Mouse (Mus musculus) CH12.LX (cell line): Measurements from ENCODE around the gene Lrmda. TPM values are rescaled to one million over a fixed set of nuclear protein-coding genes. Genes with fewer than 3 reads are reported as not detected.

ENCODE experiments used
- DNase-seq: peaks from one replicate; pipeline ENCODE4 v3.0.0-alpha.2; 2013; ENCODE audit errors: extremely low read depth
- H3K27ac ChIP-seq: 2 replicates; pipeline ENCODE4 v1.5.1; 2012; ENCODE audit warnings: low read depth, mild to moderate bottlenecking, control low read depth, moderate library complexity; ENCODE audit not compliant: insufficient read depth
- H3K27me3 ChIP-seq: replicated peaks from 2 replicates; pipeline ENCODE3; 2012; ENCODE audit warnings: inconsistent platforms
- H3K36me3 ChIP-seq, 2 experiments: replicated peaks in 1 of 2; 2 replicates each; pipeline versions ENCODE3 to v1.6.1; 2012; ENCODE audit warnings: inconsistent platforms in 1 of 2, low read length in 1 of 2, mild to moderate bottlenecking in 1 of 2, mixed read lengths in 1 of 2, moderate library complexity in 1 of 2; ENCODE audit not compliant: control insufficient read depth in 1 of 2, insufficient read depth in 1 of 2
- H3K4me1 ChIP-seq, 2 experiments: 2 replicates each; pipeline ENCODE4 v1.6.1; 2012; ENCODE audit warnings: inconsistent platforms in 1 of 2, moderate library complexity in 1 of 2; ENCODE audit not compliant: insufficient read depth in 2 of 2, control insufficient read depth in 1 of 2
- H3K4me2 ChIP-seq: 2 replicates; pipeline ENCODE4 v1.6.1; 2012; ENCODE audit warnings: low read depth, mild to moderate bottlenecking, control low read depth; ENCODE audit not compliant: poor library complexity, insufficient read depth, severe bottlenecking
- H3K4me3 ChIP-seq, 3 experiments: fragments of 150-350 bp in 1 of 3; sonication (generic) in 1 of 3; replicated peaks in 1 of 3; 2 replicates each; pipeline versions ENCODE3 to v1.5.1; 2011 to 2012; ENCODE audit warnings: low read depth in 2 of 3, low read length in 2 of 3, mild to moderate bottlenecking in 2 of 3, moderate library complexity in 2 of 3, control low read depth in 1 of 3, improper control_type of control experiment in 1 of 3, inconsistent platforms in 1 of 3, mixed read lengths in 1 of 3; ENCODE audit not compliant: poor library complexity in 1 of 3
- H3K79me2 ChIP-seq: replicated peaks from 2 replicates; pipeline ENCODE4 v1.6.1; 2012; ENCODE audit warnings: mild to moderate bottlenecking, moderate library complexity; ENCODE audit not compliant: control insufficient read depth, poor library complexity, insufficient read depth, severe bottlenecking; ENCODE audit errors: extremely low read depth
- H3K9ac ChIP-seq: 2 replicates; pipeline ENCODE4 v1.6.1; 2012; ENCODE audit warnings: low read depth, mild to moderate bottlenecking, control low read depth, moderate library complexity; ENCODE audit not compliant: insufficient read depth
- H3K9me3 ChIP-seq: replicated peaks from 2 replicates; pipeline ENCODE3; 2012; ENCODE audit warnings: low read length, inconsistent platforms, mixed read lengths
- BHLHE40 ChIP-seq: IDR thresholded peaks from 2 replicates; pipeline ENCODE4 v1.6.1; 2011; ENCODE audit warnings: mild to moderate bottlenecking, low read depth, low read length, improper control_type of control experiment
- CHD2 ChIP-seq: IDR thresholded peaks from 2 replicates; pipeline ENCODE4 v1.6.1; 2011; ENCODE audit warnings: low read length, improper control_type of control experiment
- E2F4 ChIP-seq: IDR thresholded peaks from 2 replicates; pipeline ENCODE4 v1.6.1; 2011; ENCODE audit warnings: low read depth, low read length, improper control_type of control experiment; ENCODE audit not compliant: insufficient replicate concordance
- ELF1 ChIP-seq: IDR thresholded peaks from 2 replicates; pipeline ENCODE4 v1.6.1; 2014; ENCODE audit warnings: low read depth, mild to moderate bottlenecking, inconsistent platforms, low read length, improper control_type of control experiment
- ETS1 ChIP-seq: conservative IDR thresholded peaks from 2 replicates; pipeline ENCODE4 v1.6.1; 2012; ENCODE audit warnings: low read depth, mild to moderate bottlenecking, inconsistent platforms, low read length, improper control_type of control experiment, moderate library complexity
- GABPA ChIP-seq: IDR thresholded peaks from 2 replicates; pipeline ENCODE4 v1.6.1; 2012; ENCODE audit warnings: low read depth, low read length, improper control_type of control experiment, inconsistent platforms; ENCODE audit not compliant: insufficient replicate concordance
- HCFC1 ChIP-seq: IDR thresholded peaks from 2 replicates; pipeline ENCODE4 v1.6.1; 2012; ENCODE audit warnings: low read depth, mild to moderate bottlenecking, inconsistent platforms, low read length, improper control_type of control experiment
- IRF4 ChIP-seq: IDR thresholded peaks from 2 replicates; pipeline ENCODE4 v1.6.1; 2014; ENCODE audit warnings: low read depth, mild to moderate bottlenecking, inconsistent platforms, low read length, improper control_type of control experiment
- MAX ChIP-seq: IDR thresholded peaks from 2 replicates; pipeline ENCODE4 v1.6.1; 2011; ENCODE audit warnings: low read length, improper control_type of control experiment
- MYC ChIP-seq: IDR thresholded peaks from 2 replicates; pipeline ENCODE4 v1.6.1; 2011; ENCODE audit warnings: low read depth, mild to moderate bottlenecking, improper control_type of control experiment, low read length
- NELFE ChIP-seq: IDR thresholded peaks from 2 replicates; pipeline ENCODE4 v1.6.1; 2011; ENCODE audit warnings: low read depth, low read length, improper control_type of control experiment
- NRF1 ChIP-seq: IDR thresholded peaks from 2 replicates; pipeline ENCODE4 v1.6.1; 2014; ENCODE audit warnings: low read depth, mild to moderate bottlenecking, inconsistent platforms, low read length, improper control_type of control experiment, moderate library complexity
- PAX5 ChIP-seq: IDR thresholded peaks from 2 replicates; pipeline ENCODE4 v1.6.1; 2012; ENCODE audit warnings: low read length, inconsistent platforms, mixed read lengths
- POLR2A ChIP-seq: IDR thresholded peaks from 2 replicates; pipeline ENCODE4 v1.6.1; 2011; ENCODE audit warnings: low read depth, mild to moderate bottlenecking, improper control_type of control experiment, low read length
- POLR2AphosphoS2 ChIP-seq: IDR thresholded peaks from 2 replicates; pipeline ENCODE4 v1.6.1; 2011; ENCODE audit warnings: low read depth, low read length, improper control_type of control experiment
- SIN3A ChIP-seq: IDR thresholded peaks from 2 replicates; pipeline ENCODE4 v1.6.1; 2012; ENCODE audit warnings: low read length, improper control_type of control experiment, inconsistent platforms
- TBP ChIP-seq: conservative IDR thresholded peaks from 2 replicates; pipeline ENCODE4 v1.6.1; 2011; ENCODE audit warnings: low read depth, low read length, improper control_type of control experiment
- TCF12 ChIP-seq: IDR thresholded peaks from 2 replicates; pipeline ENCODE4 v1.6.1; 2014; ENCODE audit warnings: low read depth, mild to moderate bottlenecking, inconsistent platforms, low read length, improper control_type of control experiment
- USF1 ChIP-seq: IDR thresholded peaks from 2 replicates; pipeline ENCODE4 v1.6.1; 2014; ENCODE audit warnings: low read depth, mild to moderate bottlenecking, inconsistent platforms, low read length, improper control_type of control experiment
- ZC3H11A ChIP-seq: IDR thresholded peaks from 2 replicates; pipeline ENCODE4 v1.6.1; 2012; ENCODE audit warnings: low read depth, mild to moderate bottlenecking, inconsistent platforms, low read length, improper control_type of control experiment
- ZKSCAN1 ChIP-seq: IDR thresholded peaks from 2 replicates; pipeline ENCODE4 v1.6.1; 2012; ENCODE audit warnings: low read depth, inconsistent platforms, low read length, improper control_type of control experiment, borderline replicate concordance
- ZMIZ1 ChIP-seq: IDR thresholded peaks from 2 replicates; pipeline ENCODE4 v1.6.1; 2012; ENCODE audit warnings: low read depth, mild to moderate bottlenecking, inconsistent platforms, low read length, improper control_type of control experiment
- dilution Hi-C: fragments of 300-500 bp; cut with MboI; formaldehyde crosslinking; loops from 2 replicates; pipeline ENCODE4 v1.14.3; 2020; ENCODE audit warnings: low sequenced_read_pairs; ENCODE audit not compliant: extremely low pct_unique_long_range_greater_than_20kb, extremely low pct_ligation_motif_present
- in situ Hi-C: fragments of 300-500 bp; cut with MboI; formaldehyde crosslinking; loops from 3 replicates; pipeline ENCODE4 v1.14.3; 2019; ENCODE audit warnings: low sequenced_read_pairs, low pct_ligation_motif_present, low pct_unique_long_range_greater_than_20kb, mixed read lengths
- polyA plus RNA-seq: library from polyadenylated mRNA; unstranded; fragments of >175 nt; gene quantifications from 2 replicates; pipeline ENCODE4 v1.2.1, GENCODE M21; 2012; ENCODE audit warnings: low read depth; ENCODE audit not compliant: insufficient read length
- total RNA-seq, 2 experiments: library from RNA; depleted of rRNA; stranded (reverse); fragments of 300-350 nt in 1 of 2; fragments of >200 nt in 1 of 2; gene quantifications; 2 replicates each; pipeline ENCODE4 v1.2.3; 2012 to 2014

Gene Lrmda
- total and polyA plus RNA-seq, 3 experiments, result 0.89 to 3.7 (median 1.9) TPM

DNA sequence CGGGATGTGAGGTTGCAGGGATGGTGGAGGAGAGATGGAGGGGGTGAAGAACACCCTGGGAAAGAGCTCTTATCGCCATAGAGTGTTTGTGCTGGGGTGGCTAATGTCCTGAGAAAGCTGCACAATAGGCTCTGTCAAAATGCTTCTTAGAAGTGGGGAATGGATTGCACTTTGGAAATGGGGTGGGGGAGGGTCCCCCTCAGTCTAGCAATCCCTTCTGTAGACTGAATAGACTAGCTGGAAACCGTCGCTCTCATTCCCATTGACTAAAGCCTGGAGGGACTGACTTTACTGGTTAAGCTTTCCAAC is 527.1 kb downstream of the Lrmda start:
- DNase-seq, result no peak
- no peaks in the 10 kb centered on the region for H3K9me3 ChIP-seq
- no peak overlapping the region for H3K9ac ChIP-seq
- no peaks in the 10 kb centered on the region for H3K27me3 ChIP-seq
- H3K79me2 ChIP-seq, result no peaks in the 10 kb centered on the region
- no peak overlapping the region for H3K27ac ChIP-seq
- no peak overlapping the region for H3K4me2 ChIP-seq
- no peak overlapping the region for H3K4me3 ChIP-seq
- no peak for TF ChIP-seq ELF1
- TF ChIP-seq E2F4, result no peak
- no peak for TF ChIP-seq NRF1
- no peak for TF ChIP-seq ETS1
- no peak for TF ChIP-seq MAX
- TF ChIP-seq, all 38 proteins: peak for 0
- dilution Hi-C loops, result no loop called here
- H3K4me1 ChIP-seq, result no peaks in the 10 kb centered on the region
- in situ Hi-C loops, result no loop called here
- no peaks in the 10 kb centered on the region for H3K36me3 ChIP-seq

- Histone ChIP-seq H3K4me2 (no peak overlapping the region), H3K9ac (no peak overlapping the region), H3K4me1 (no peaks in the 10 kb centered on the region), H3K9me3 (no peaks in the 10 kb centered on the region), H3K79me2 (no peaks in the 10 kb centered on the region), H3K27ac (no peak overlapping the region), H3K36me3 (no peaks in the 10 kb centered on the region), H3K27me3 (no peaks in the 10 kb centered on the region), H3K4me3 (no peak overlapping the region)
- in situ Hi-C loops, result no loop called here
- no peak for DNase-seq
- no peak for TF ChIP-seq POLR2A
- no peak for TF ChIP-seq CHD2
- no peak for TF ChIP-seq GABPA
- TF ChIP-seq BHLHE40, result no peak
- TF ChIP-seq SIN3A, result no peak
- no peak for TF ChIP-seq MYC
- no peak for TF ChIP-seq ZC3H11A
- TF ChIP-seq HCFC1, result no peak
- no peak for TF ChIP-seq TCF12
- TF ChIP-seq ETS1, result no peak
- TF ChIP-seq PAX5, result no peak
- TF ChIP-seq MAX, result no peak
- TF ChIP-seq ZMIZ1, result no peak
- TF ChIP-seq TBP, result no peak
- dilution Hi-C loops, result no loop called here
Measured at GRCm38 (mm10) chr14:22548286-22548685, 528.8 kb downstream of the Lrmda start.

DNA sequence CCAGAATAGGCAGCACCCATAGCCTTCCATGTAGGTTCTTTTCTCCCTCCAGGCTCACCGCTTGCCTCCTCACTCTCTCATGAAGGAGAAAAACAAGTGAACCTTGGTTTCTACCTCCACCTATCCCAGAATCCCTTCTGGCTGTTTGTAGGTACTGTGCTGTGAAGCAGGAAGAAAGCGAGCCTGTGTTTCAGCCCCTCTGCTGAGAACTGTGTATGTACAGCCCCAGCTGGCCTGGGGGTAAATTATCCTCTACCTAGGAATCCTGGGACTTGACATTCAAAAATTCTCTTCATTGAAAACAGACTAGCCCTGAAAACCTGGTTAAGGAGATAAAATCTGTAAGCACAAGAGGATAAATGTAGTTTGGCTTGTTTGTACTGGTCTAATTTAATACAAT is 529.7 kb downstream of the Lrmda start:
- dilution Hi-C loops (no loop called here), in situ Hi-C loops (no loop called here)
- H3K9me3 ChIP-seq, result no peaks in the 10 kb centered on the region

More for the DNA sequence above, 529.7 kb downstream of the Lrmda start:
- no peaks in the 10 kb centered on the region for H3K4me1 ChIP-seq
- no peak overlapping the region for H3K9ac ChIP-seq
- DNase-seq, result no peak
- no peaks in the 10 kb centered on the region for H3K27me3 ChIP-seq
- TF ChIP-seq ETS1, result no peak
- no peak for TF ChIP-seq IRF4
- TF ChIP-seq POLR2AphosphoS2, result no peak
- no peak for TF ChIP-seq TCF12
- no peak for TF ChIP-seq NELFE
- no peak for TF ChIP-seq HCFC1
- TF ChIP-seq ZMIZ1, result no peak
- TF ChIP-seq USF1, result no peak
- TF ChIP-seq ZKSCAN1, result no peak
- no peaks in the 10 kb centered on the region for H3K36me3 ChIP-seq
- no peaks in the 10 kb centered on the region for H3K79me2 ChIP-seq
- no peak overlapping the region for H3K27ac ChIP-seq
- no peak overlapping the region for H3K4me3 ChIP-seq
- H3K4me2 ChIP-seq, result no peak overlapping the region
